ENCODE assay signal across 8 mouse cellular contexts in the genomic region with DNA sequence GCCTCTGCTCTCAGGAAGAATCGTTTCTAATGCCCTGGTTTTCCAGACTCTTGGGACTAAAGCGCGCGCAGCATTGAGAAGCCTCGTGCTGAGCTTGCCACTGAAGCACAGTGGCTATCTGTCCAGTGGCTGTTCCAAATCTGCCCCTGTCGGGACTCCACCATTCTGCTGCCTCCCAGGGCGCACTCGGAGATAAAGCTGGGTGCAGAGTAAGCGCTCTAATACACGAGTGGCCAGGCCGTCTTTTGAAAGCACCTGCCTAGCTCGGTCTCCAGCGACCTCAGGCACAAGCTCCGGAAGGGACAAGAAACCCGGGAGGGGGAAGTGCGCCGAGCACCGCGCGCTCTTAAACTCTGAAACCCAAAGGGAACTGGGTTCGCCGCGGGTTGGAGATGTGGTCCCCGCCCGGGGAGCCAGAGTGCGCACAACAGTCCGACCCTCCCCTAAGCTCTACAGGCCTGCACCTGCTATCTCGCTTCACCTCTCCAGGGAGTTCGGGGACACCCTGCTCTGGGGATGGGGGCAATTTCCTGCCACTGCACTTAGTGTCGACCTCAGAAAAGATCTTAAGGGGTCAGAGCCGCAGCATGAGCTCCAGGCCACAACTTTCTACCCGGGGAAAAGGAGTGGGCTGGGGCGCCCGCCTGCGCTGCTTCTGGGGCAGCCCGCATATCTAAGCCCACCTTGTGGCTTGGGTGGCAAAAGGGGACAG. TPM values are rescaled to one million over a fixed set of nuclear protein-coding genes. Genes with fewer than 3 reads are reported as not detected.
DNase-seq lines count a peak whose midpoint lies in the region; ATAC-seq and TF ChIP-seq lines count a peak whose summit lies in the region.

No protein-coding gene starts in this region.

- peak overlapping the region; percentile 86 for H3K27ac ChIP-seq in limb, embryonic 10.5 days
- H3K27ac ChIP-seq in spleen, adult 2 months (ENCODE audit: insufficient read depth, low read length) = peak overlapping the region; percentile 99

- no peak for TF ChIP-seq POLR2A in spleen, adult 2 months (IDR thresholded peaks at IDR 0.05; ENCODE audit: low read depth, low read length)

- no peak for TF ChIP-seq CTCF in E14TG2a.4 (conservative IDR thresholded peaks at IDR 0.05; ENCODE audit: low read length)
- TF ChIP-seq CTCF in spleen, adult 2 months (IDR thresholded peaks at IDR 0.05; ENCODE audit: extremely low read depth, insufficient read depth, insufficient read length, insufficient replicate concordance) = no peak

- no peaks in the 10 kb centered on the region for H3K9me3 ChIP-seq in E14TG2a.4 (ENCODE audit: low read length)
- H3K9me3 ChIP-seq in limb, embryonic 10.5 days (replicated peaks) = no peaks in the 10 kb centered on the region

- H3K4me1 ChIP-seq in E14TG2a.4 (replicated peaks; ENCODE audit: low read depth, low read length) = peaks cover 54% of the 10 kb centered on the region
- peaks cover 36% of the 10 kb centered on the region for H3K4me1 ChIP-seq in limb, embryonic 10.5 days
- peaks cover 18% of the 10 kb centered on the region; the same call in 1 of the 2 replicates for H3K4me1 ChIP-seq in spleen, adult 2 months (ENCODE audit: control insufficient read depth, insufficient read depth, insufficient read length)

- intact Hi-C loops in heart, postnatal 14 days (cut with DNase I) = loop anchor here (2.0 kb wide), 1 partner anchor 46 kb away; no protein-coding TSS in a partner anchor

- DNase-seq in adrenal gland, adult (ENCODE audit: inconsistent age in 2 of 2, low spot score in 1 of 2) = peak; percentile 51 to 77
- no peak for DNase-seq in adrenal gland, postnatal 4 days (ENCODE audit: low spot score in 2 of 2)
- peak; percentile 62 for DNase-seq in embryo, embryonic 9.5 days (ENCODE audit: extremely low spot score)
- peak; percentile 50 to 53 for DNase-seq in heart, postnatal 14 days
- peak; percentile 49 for DNase-seq in limb, embryonic 10.5 days (ENCODE audit: low spot score)
- DNase-seq in spleen, adult 2 months (ENCODE audit: low read depth in 1 of 2, low spot score in 2 of 2) = peak in 1 of 2 experiments; percentile 75

- H3K27me3 ChIP-seq in E14TG2a.4 (ENCODE audit: insufficient read depth, low read length) = peaks cover 54% of the 10 kb centered on the region
- peaks cover 62% of the 10 kb centered on the region for H3K27me3 ChIP-seq in limb, embryonic 10.5 days (ENCODE audit: low read depth, poor library complexity, severe bottlenecking)
- H3K27me3 ChIP-seq in spleen, adult 2 months (ENCODE audit: control insufficient read depth, insufficient read depth, low read length) = no peaks in the 10 kb centered on the region

- peak; percentile 42 for ATAC-seq in megakaryocyte-erythroid progenitor cell, adult 5-6 weeks (replicated peaks; ENCODE audit: low FRiP score, low TSS enrichment, poor library complexity, severe bottlenecking)

- under 1% methylated on average over 36 of the region's 36 CpGs for WGBS in limb, embryonic 10.5 days
- under 1% methylated on average over 36 of the region's 36 CpGs for WGBS in spleen, adult 2 months

- no peaks in the 10 kb centered on the region for H3K36me3 ChIP-seq in E14TG2a.4 (ENCODE audit: insufficient read depth, low read length)
- H3K36me3 ChIP-seq in limb, embryonic 10.5 days = no peaks in the 10 kb centered on the region
- H3K36me3 ChIP-seq in spleen, adult 2 months (ENCODE audit: control insufficient read depth, insufficient read depth, low read length) = no peaks in the 10 kb centered on the region; the same call in 1 of the 2 replicates

- peak overlapping the region; percentile 88 for H3K4me3 ChIP-seq in E14TG2a.4 (replicated peaks; ENCODE audit: low read length)
- H3K4me3 ChIP-seq in limb, embryonic 10.5 days = peak overlapping the region; percentile 69
- peak overlapping the region; percentile 83 for H3K4me3 ChIP-seq in spleen, adult 2 months (ENCODE audit: extremely low read depth, insufficient read depth, insufficient read length)

RNA-seq across cellular contexts. Expression of a gene that starts 1.0 kb away (rescaled TPM):
- total RNA-seq in adrenal gland, postnatal 4 days (2021) = 10 to 100 TPM; 14.5 to 16.7 TPM
- total RNA-seq in heart, postnatal 14 days (2021) = 10 to 100 TPM; 13.7 to 17.8 TPM
- 5.5 and 5.9 TPM in 2 replicates for polyA plus RNA-seq in limb, embryonic 10.5 days (2016; fragmentation: Nextera tagmentation; extraction: Ambion mirVana)
- 4.3 and 10.8 TPM in 2 replicates for total RNA-seq in megakaryocyte-erythroid progenitor cell, adult 5-6 weeks (2014; fragmentation: Nextera tagmentation)
- total RNA-seq in megakaryocyte-erythroid progenitor cell, adult 5-6 weeks (2017) = 2.3 and 4.8 TPM in 2 replicates
- polyA plus RNA-seq in spleen, adult 2 months (2012; rRNA removed) = 70.2 and 85.9 TPM in 2 replicates

Comparison
In these comparisons a context has a peak if more than half of its experiments do, and no peak if none do; other contexts are left out.
1. DNase-seq: peak in adrenal gland, adult (2 of 2), embryo, embryonic 9.5 days (single experiment), heart, postnatal 14 days (2 of 2) and limb, embryonic 10.5 days (single experiment); none in adrenal gland, postnatal 4 days (0 of 2).
2. Peak in every context shown above with its lines, with median percentiles within 50 percentile points of each other: H3K4me3 ChIP-seq.